Mouse (Mus musculus) thymus, postnatal 36 days (tissue): ENCODE measurements at regions not wholly inside any gene's neighbourhood (a gene's known extent, or its start where the extent isn't known, plus 50 kb on each side); places are given as distances from the start of the nearest gene placed in this dataset.

Experiments used
- DNase-seq, 2 experiments: peaks; one replicate each; pipeline ENCODE4 v3.0.0; 2022; ENCODE audit warnings: mixed read lengths in 2 of 2

- no peak for DNase-seq
Observed at GRCm38 (mm10) chr6:49893113-49893512, 70.6 kb downstream of the Npy start.

- no peak for DNase-seq
Observed at GRCm38 (mm10) chr6:49899146-49899545, 76.6 kb downstream of the Npy start.

GRCm38 (mm10) chr6:49901512-49901911 lies 79.0 kb downstream of the Npy start:
- no peak for DNase-seq

GRCm38 (mm10) chr6:49904001-49904400 lies 81.5 kb downstream of the Npy start:
- no peak for DNase-seq

GRCm38 (mm10) chr6:49906456-49906855 lies 83.9 kb downstream of the Npy start:
- no peak for DNase-seq

GRCm38 (mm10) chr6:49919089-49919812 lies 96.7 kb downstream of the Npy start:
- no peak for DNase-seq

GRCm38 (mm10) chr6:49919813-49920170 lies 97.3 kb downstream of the Npy start:
- DNase-seq: no peak

GRCm38 (mm10) chr6:49924296-49924695 lies 101.8 kb downstream of the Npy start:
- no peak for DNase-seq

- no peak for DNase-seq
Observed at GRCm38 (mm10) chr6:49928075-49928474, 105.6 kb downstream of the Npy start.

GRCm38 (mm10) chr6:49930104-49930503 lies 107.6 kb downstream of the Npy start:
- DNase-seq: peak; percentile 13 to 35

GRCm38 (mm10) chr6:49943087-49943486 lies 120.6 kb downstream of the Npy start:
- no peak for DNase-seq

- DNase-seq: no peak
Observed at GRCm38 (mm10) chr6:49958891-49959290, 136.4 kb downstream of the Npy start.

- no peak for DNase-seq
Observed at GRCm38 (mm10) chr6:49961166-49961565, 138.7 kb downstream of the Npy start.

- no peak for DNase-seq
Observed at GRCm38 (mm10) chr6:49965944-49966545, 143.5 kb downstream of the Npy start.

GRCm38 (mm10) chr6:49966555-49966954 lies 143.5 kb upstream of the Mpp6 start:
- no peak for DNase-seq

- peak; percentile 17 to 27 for DNase-seq
Observed at GRCm38 (mm10) chr6:49973258-49973865, 136.7 kb upstream of the Mpp6 start.

- no peak for DNase-seq
Observed at GRCm38 (mm10) chr6:49977783-49978182, 132.3 kb upstream of the Mpp6 start.

- DNase-seq: peak in 1 of 2 experiments; percentile 9
Observed at GRCm38 (mm10) chr6:49983740-49984139, 126.3 kb upstream of the Mpp6 start.

- peak in 1 of 2 experiments; percentile 22 for DNase-seq
Observed at GRCm38 (mm10) chr6:49985127-49985526, 124.9 kb upstream of the Mpp6 start.

GRCm38 (mm10) chr6:49987141-49987540 lies 122.9 kb upstream of the Mpp6 start:
- DNase-seq: no peak

- DNase-seq: no peak
Observed at GRCm38 (mm10) chr6:49987541-49988210, 122.4 kb upstream of the Mpp6 start.

GRCm38 (mm10) chr6:49989585-49990521 lies 120.2 kb upstream of the Mpp6 start:
- no peak for DNase-seq

GRCm38 (mm10) chr6:49990522-49990858 lies 119.6 kb upstream of the Mpp6 start:
- no peak for DNase-seq
